Mouse (Mus musculus): Measurements from ENCODE around the gene Rhox8. TPM values are rescaled to one million over a fixed set of nuclear protein-coding genes. Genes with fewer than 3 reads are reported as not detected.
"Not testable (repeated sequence)": the region's sequence is repeated elsewhere in the genome, so short reads cannot be mapped to it uniquely, and the experiment has no call there.

Rhox8 gene
- polyA plus RNA-seq (2015; fragmentation: Nextera tagmentation; extraction: Ambion mirVana), result not detected in 2 replicates

DNA sequence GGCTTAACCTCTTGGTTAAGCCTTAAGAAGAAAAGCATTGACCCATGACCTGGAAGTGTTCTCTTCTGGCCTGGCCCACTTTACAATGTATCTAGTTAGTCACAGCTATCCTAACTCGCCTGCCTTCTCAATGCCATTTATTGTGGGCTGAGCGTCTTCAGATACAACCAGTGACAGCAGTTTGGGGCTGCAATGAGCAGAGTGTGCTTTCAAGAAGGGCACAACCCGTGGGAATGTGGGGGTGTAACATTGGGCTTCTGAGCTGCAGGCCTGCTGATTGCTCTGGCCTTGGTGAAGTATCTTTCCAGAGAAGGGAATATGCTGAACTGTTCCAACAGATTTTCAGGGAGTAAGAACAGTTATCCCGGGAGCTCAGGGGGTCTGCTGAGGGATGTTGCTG, at the start of gene Rhox8:
TSS of gene Rhox8 (minus strand) at position 101 of the 400 bp plus-strand sequence.
- ATAC-seq (ENCODE audit: extremely low read depth, insufficient number of reproducible peaks, low FRiP score, low TSS enrichment), result no peak
- Histone ChIP-seq H3K36me3 (no peaks in the 10 kb centered on the region), H3K27me3 (replicated peaks) (no peaks in the 10 kb centered on the region), H3K4me2 (no peak within 1 kb of the TSS), H3K9me3 (no peaks in the 10 kb centered on the region), H3K4me1 (no peaks in the 10 kb centered on the region), H3K9ac (no peak within 1 kb of the TSS), H3K27ac (replicated peaks) (no peak within 1 kb of the TSS), H3K4me3 (no peak within 1 kb of the TSS)
- 59% methylated on average over 4 of the region's 4 CpGs for WGBS

GRCm38 (mm10) chrX:37916311-37916710, 37.6 kb upstream of the Rhox8 start:
- WGBS, result 66% methylated on average over 4 of the region's 4 CpGs
- no peak for ATAC-seq (ENCODE audit: extremely low read depth, insufficient number of reproducible peaks, low FRiP score, low TSS enrichment)

DNA sequence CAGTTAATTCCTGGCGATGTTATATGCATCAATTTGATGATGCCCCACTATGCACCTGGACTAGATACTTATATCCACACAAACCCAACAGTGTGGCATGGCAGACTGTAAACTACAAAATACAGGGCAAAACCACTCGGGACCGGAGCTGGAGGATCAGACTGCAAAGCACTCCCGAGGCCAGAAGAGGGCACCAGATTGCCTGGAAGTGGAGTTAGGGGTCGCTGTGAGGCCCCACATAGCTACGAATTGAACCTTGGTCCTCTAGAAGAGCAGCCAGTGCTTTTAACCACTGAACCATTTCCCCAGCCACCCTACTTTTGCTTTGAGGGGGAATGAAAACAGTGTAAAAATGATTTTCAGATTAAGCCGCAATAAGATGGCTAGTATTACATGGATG, 29.8 kb upstream of the Rhox8 start:
- Histone ChIP-seq H3K9ac (no peak overlapping the region), H3K4me1 (no peaks in the 10 kb centered on the region)
- WGBS, result 39% methylated on average over 7 of the region's 7 CpGs

More at GRCm38 (mm10) chrX:37916311-37916710, 37.6 kb upstream of the Rhox8 start:
- Histone ChIP-seq H3K4me2 (no peak overlapping the region), H3K9me3 (no peaks in the 10 kb centered on the region), H3K27me3 (replicated peaks) (no peaks in the 10 kb centered on the region), H3K4me3 (no peak overlapping the region), H3K36me3 (no peaks in the 10 kb centered on the region), H3K27ac (replicated peaks) (no peak overlapping the region), H3K9ac (no peak overlapping the region), H3K4me1 (no peaks in the 10 kb centered on the region)

GRCm38 (mm10) chrX:37903727-37904126, 25.0 kb upstream of the Rhox8 start:
- Histone ChIP-seq H3K27me3 (replicated peaks) (no peaks in the 10 kb centered on the region), H3K36me3 (no peaks in the 10 kb centered on the region), H3K9me3 (no peaks in the 10 kb centered on the region), H3K4me3 (no peak overlapping the region), H3K4me2 (no peak overlapping the region), H3K27ac (replicated peaks) (no peak overlapping the region), H3K9ac (no peak overlapping the region), H3K4me1 (no peaks in the 10 kb centered on the region)
- WGBS, result 47% methylated on average over 5 of the region's 5 CpGs
- no peak for ATAC-seq (ENCODE audit: extremely low read depth, insufficient number of reproducible peaks, low FRiP score, low TSS enrichment)

More for the DNA sequence above, 29.8 kb upstream of the Rhox8 start:
- Histone ChIP-seq H3K9me3 (no peaks in the 10 kb centered on the region), H3K36me3 (no peaks in the 10 kb centered on the region), H3K4me2 (no peak overlapping the region), H3K27me3 (replicated peaks) (no peaks in the 10 kb centered on the region), H3K4me3 (no peak overlapping the region), H3K27ac (replicated peaks) (no peak overlapping the region)
- no peak for ATAC-seq (ENCODE audit: extremely low read depth, insufficient number of reproducible peaks, low FRiP score, low TSS enrichment)

GRCm38 (mm10) chrX:37901670-37902069, 22.9 kb upstream of the Rhox8 start, which contains the start of gene Rhox9:
Gene Rhox9, minus strand, starts transcription at chrX:37901770.
- not testable (repeated sequence) for H3K27me3 ChIP-seq (replicated peaks); H3K36me3 ChIP-seq; ATAC-seq (ENCODE audit: extremely low read depth, insufficient number of reproducible peaks, low FRiP score, low TSS enrichment); H3K27ac ChIP-seq (replicated peaks); H3K4me1 ChIP-seq; H3K9ac ChIP-seq; H3K4me3 ChIP-seq; H3K9me3 ChIP-seq; H3K4me2 ChIP-seq
- WGBS, result 79% methylated on average over 9 of the region's 18 CpGs

DNA sequence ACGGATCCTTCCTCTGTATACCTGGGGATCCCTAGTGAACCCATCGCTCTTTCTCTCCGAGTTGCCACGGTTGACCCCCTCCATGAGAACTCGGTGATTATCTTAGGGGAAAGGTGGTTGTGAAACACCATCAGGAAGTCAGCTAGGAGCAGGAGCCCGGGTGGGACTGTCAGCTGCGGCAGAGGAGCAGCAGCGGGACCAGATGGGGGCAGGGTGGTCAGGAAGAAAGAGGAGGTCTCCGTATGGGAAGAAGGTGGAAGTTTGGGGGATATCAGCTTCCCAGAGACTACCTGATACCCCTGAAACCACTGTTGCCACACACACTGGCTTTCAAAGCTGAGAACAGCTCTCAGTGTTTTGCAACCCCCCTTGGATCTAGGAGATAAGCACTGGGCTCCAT, 18.4 kb upstream of the Rhox8 start, which contains the start of gene Rhox7b:
TSS of gene Rhox7b (minus strand) at position 101 of the 400 bp plus-strand sequence.
- ATAC-seq (ENCODE audit: extremely low read depth, insufficient number of reproducible peaks, low FRiP score, low TSS enrichment); H3K4me1 ChIP-seq: not testable (repeated sequence)
- WGBS, result 62% methylated on average over 9 of the region's 9 CpGs

GRCm38 (mm10) chrX:37871641-37872040, 7.1 kb downstream of the Rhox8 start:
- Histone ChIP-seq H3K9ac (no peak overlapping the region), H3K27ac (replicated peaks) (no peak overlapping the region), H3K4me3 (no peak overlapping the region), H3K27me3 (replicated peaks) (no peaks in the 10 kb centered on the region), H3K9me3 (no peaks in the 10 kb centered on the region), H3K36me3 (no peaks in the 10 kb centered on the region), H3K4me2 (no peak overlapping the region), H3K4me1 (no peaks in the 10 kb centered on the region)
- no peak for ATAC-seq (ENCODE audit: extremely low read depth, insufficient number of reproducible peaks, low FRiP score, low TSS enrichment)
- WGBS, result 98% methylated on average over 2 of the region's 2 CpGs

More for the DNA sequence above, 18.4 kb upstream of the Rhox8 start, which contains the start of gene Rhox7b:
- H3K9me3 ChIP-seq; H3K27ac ChIP-seq (replicated peaks); H3K36me3 ChIP-seq; H3K9ac ChIP-seq; H3K4me2 ChIP-seq; H3K27me3 ChIP-seq (replicated peaks); H3K4me3 ChIP-seq: not testable (repeated sequence)

GRCm38 (mm10) chrX:37831386-37831785, 47.4 kb downstream of the Rhox8 start, which contains the start of gene Rhox7a:
Gene Rhox7a, plus strand, starts transcription at chrX:37831686.
- WGBS, result 51% methylated on average over 8 of the region's 8 CpGs
- not testable (repeated sequence) for ATAC-seq (ENCODE audit: extremely low read depth, insufficient number of reproducible peaks, low FRiP score, low TSS enrichment); H3K9me3 ChIP-seq

DNA sequence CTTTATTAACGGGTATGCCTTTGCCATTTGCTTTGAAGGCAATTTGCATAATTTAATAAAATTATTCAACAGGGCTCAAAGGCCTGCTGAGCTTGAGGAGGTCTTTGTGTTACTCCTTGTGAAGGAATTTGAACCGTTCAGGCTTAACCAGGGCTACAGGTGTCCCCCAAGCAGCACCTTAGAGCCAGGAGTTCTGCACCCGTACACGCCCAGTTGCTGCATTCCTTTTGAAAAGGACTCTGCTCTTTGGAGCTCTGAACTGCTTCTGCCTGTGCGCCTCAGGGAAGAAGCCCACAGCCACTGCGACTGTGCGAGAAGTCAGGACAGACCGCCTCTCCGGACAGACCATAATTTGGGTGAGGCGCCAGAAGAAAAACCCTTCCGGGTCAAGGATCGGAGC, 52.1 kb downstream of the Rhox8 start, which contains the start of gene Rhox6:
TSS of gene Rhox6 (plus strand) at position 301 of the 400 bp plus-strand sequence.
- not testable (repeated sequence) for H3K9ac ChIP-seq; H3K36me3 ChIP-seq; H3K4me3 ChIP-seq; ATAC-seq (ENCODE audit: extremely low read depth, insufficient number of reproducible peaks, low FRiP score, low TSS enrichment); H3K4me2 ChIP-seq; H3K9me3 ChIP-seq; H3K27me3 ChIP-seq (replicated peaks); H3K4me1 ChIP-seq; H3K27ac ChIP-seq (replicated peaks)
- WGBS, result 82% methylated on average over 4 of the region's 12 CpGs

More at GRCm38 (mm10) chrX:37831386-37831785, 47.4 kb downstream of the Rhox8 start, which contains the start of gene Rhox7a:
- H3K4me2 ChIP-seq; H3K4me1 ChIP-seq; H3K27me3 ChIP-seq (replicated peaks); H3K4me3 ChIP-seq; H3K9ac ChIP-seq; H3K36me3 ChIP-seq; H3K27ac ChIP-seq (replicated peaks): not testable (repeated sequence)

Other genes with a start within 250 kb of the Rhox8 start
- not detected in 2 replicates for gene Rhox2g, start 235.5 kb downstream of the Rhox8 start, polyA plus RNA-seq (2015; fragmentation: Nextera tagmentation; extraction: Ambion mirVana)
- gene Rhox4g, start 227.6 kb downstream of the Rhox8 start, polyA plus RNA-seq (2015; fragmentation: Nextera tagmentation; extraction: Ambion mirVana), result not detected in 2 replicates
- not detected in 2 replicates for gene Rhox3h, start 210.2 kb downstream of the Rhox8 start, polyA plus RNA-seq (2015; fragmentation: Nextera tagmentation; extraction: Ambion mirVana)
- gene Rhox2h, start 205.7 kb downstream of the Rhox8 start, polyA plus RNA-seq (2015; fragmentation: Nextera tagmentation; extraction: Ambion mirVana), result not detected in 2 replicates
- gene Rhox5, start 74.1 kb downstream of the Rhox8 start, polyA plus RNA-seq (2015; fragmentation: Nextera tagmentation; extraction: Ambion mirVana), result 10.6 and 12.4 TPM in 2 replicates
- gene Rhox6, start 52.0 kb downstream of the Rhox8 start, polyA plus RNA-seq (2015; fragmentation: Nextera tagmentation; extraction: Ambion mirVana), result not detected in 2 replicates
- gene Rhox7a, start 47.3 kb downstream of the Rhox8 start, polyA plus RNA-seq (2015; fragmentation: Nextera tagmentation; extraction: Ambion mirVana), result not detected in 2 replicates
- gene Rhox7b, start 18.3 kb upstream of the Rhox8 start, polyA plus RNA-seq (2015; fragmentation: Nextera tagmentation; extraction: Ambion mirVana), result not detected in 2 replicates
- not detected in 2 replicates for gene Rhox9, start 22.8 kb upstream of the Rhox8 start, polyA plus RNA-seq (2015; fragmentation: Nextera tagmentation; extraction: Ambion mirVana)
- not detected in 2 replicates for gene Btg1-ps1, start 139.9 kb upstream of the Rhox8 start, polyA plus RNA-seq (2015; fragmentation: Nextera tagmentation; extraction: Ambion mirVana)
- gene Btg1-ps2, start 164.2 kb upstream of the Rhox8 start, polyA plus RNA-seq (2015; fragmentation: Nextera tagmentation; extraction: Ambion mirVana), result not detected in 2 replicates
- not detected in 2 replicates for gene Rhox10, start 187.5 kb upstream of the Rhox8 start, polyA plus RNA-seq (2015; fragmentation: Nextera tagmentation; extraction: Ambion mirVana)
- not detected in 2 replicates for gene Rhox11, start 206.2 kb upstream of the Rhox8 start, polyA plus RNA-seq (2015; fragmentation: Nextera tagmentation; extraction: Ambion mirVana)
- gene Rhox12, start 232.0 kb upstream of the Rhox8 start, polyA plus RNA-seq (2015; fragmentation: Nextera tagmentation; extraction: Ambion mirVana), result not detected in 2 replicates
- gene Rhox13, start 242.3 kb upstream of the Rhox8 start, polyA plus RNA-seq (2015; fragmentation: Nextera tagmentation; extraction: Ambion mirVana), result not detected in 2 replicates

Data from heart, embryonic 13.5 days (tissue).